Mouse (Mus musculus) neural tube, embryonic 14.5 days (tissue): ENCODE results near the gene 9130213A22Rik. TPM values are rescaled to one million over a fixed set of nuclear protein-coding genes. Genes with fewer than 3 reads are reported as not detected.

ENCODE experiments used
- ATAC-seq: fragments of 200-750 bp; cut with Nextera tagmentation; 2 replicates; pipeline ENCODE4 v1.8.0; 2017; ENCODE audit warnings: low read depth, mild to moderate bottlenecking, moderate TSS enrichment, moderate library complexity
- H3K27ac ChIP-seq: fragments of 300-500 bp; sonication (generic); 2 replicates; pipeline ENCODE4 v1.5.1; 2014; ENCODE audit warnings: low read depth, mild to moderate bottlenecking, control low read depth, low read length, moderate library complexity, mixed read lengths
- H3K27me3 ChIP-seq: fragments of 300-500 bp; sonication (generic); 2 replicates; pipeline ENCODE4 v1.6.1; 2014; ENCODE audit warnings: low read length; ENCODE audit not compliant: control insufficient read depth, insufficient read depth
- H3K36me3 ChIP-seq: fragments of 300-500 bp; sonication (generic); 2 replicates; pipeline ENCODE4 v1.6.1; 2014; ENCODE audit warnings: low read length, mixed read lengths; ENCODE audit not compliant: control insufficient read depth, insufficient read depth
- H3K4me1 ChIP-seq: fragments of 300-500 bp; sonication (generic); 2 replicates; pipeline ENCODE4 v1.6.1; 2014; ENCODE audit warnings: low read length; ENCODE audit not compliant: control insufficient read depth, insufficient read depth
- H3K4me2 ChIP-seq: fragments of 300-500 bp; sonication (generic); 2 replicates; pipeline ENCODE4 v1.6.1; 2014; ENCODE audit warnings: mild to moderate bottlenecking, low read depth, low read length, control low read depth
- H3K4me3 ChIP-seq: fragments of 300-500 bp; sonication (generic); 2 replicates; pipeline ENCODE4 v1.5.1; 2014; ENCODE audit warnings: low read depth, low read length, control low read depth, mixed read lengths
- H3K9ac ChIP-seq: fragments of 300-500 bp; sonication (generic); replicated peaks from 2 replicates; pipeline ENCODE4 v1.6.1; 2014; ENCODE audit warnings: low read depth, mild to moderate bottlenecking, control low read depth, low read length, mixed read lengths
- H3K9me3 ChIP-seq: fragments of 300-500 bp; sonication (generic); 2 replicates; pipeline ENCODE4 v1.6.1; 2016; ENCODE audit warnings: low read length; ENCODE audit not compliant: control insufficient read depth
- WGBS: fragments of 180-500 bp; shearing (Covaris S2); extraction: QIAGEN DNeasy Blood & Tissue Kit; methylation state at CpG from one replicate; pipeline ENCODE4 v1.1.7; 2014; 5-methylcytosine and 5-hydroxymethylcytosine counted together
- polyA plus RNA-seq: library from polyadenylated mRNA; unstranded; fragments of >200 nt; fragmentation: Nextera tagmentation; extraction: Ambion mirVana; gene quantifications from 2 replicates; pipeline ENCODE4 v1.2.1, GENCODE M21; 2014

The 9130213A22Rik gene
- 0.33 and 0.48 TPM in 2 replicates for polyA plus RNA-seq

DNA sequence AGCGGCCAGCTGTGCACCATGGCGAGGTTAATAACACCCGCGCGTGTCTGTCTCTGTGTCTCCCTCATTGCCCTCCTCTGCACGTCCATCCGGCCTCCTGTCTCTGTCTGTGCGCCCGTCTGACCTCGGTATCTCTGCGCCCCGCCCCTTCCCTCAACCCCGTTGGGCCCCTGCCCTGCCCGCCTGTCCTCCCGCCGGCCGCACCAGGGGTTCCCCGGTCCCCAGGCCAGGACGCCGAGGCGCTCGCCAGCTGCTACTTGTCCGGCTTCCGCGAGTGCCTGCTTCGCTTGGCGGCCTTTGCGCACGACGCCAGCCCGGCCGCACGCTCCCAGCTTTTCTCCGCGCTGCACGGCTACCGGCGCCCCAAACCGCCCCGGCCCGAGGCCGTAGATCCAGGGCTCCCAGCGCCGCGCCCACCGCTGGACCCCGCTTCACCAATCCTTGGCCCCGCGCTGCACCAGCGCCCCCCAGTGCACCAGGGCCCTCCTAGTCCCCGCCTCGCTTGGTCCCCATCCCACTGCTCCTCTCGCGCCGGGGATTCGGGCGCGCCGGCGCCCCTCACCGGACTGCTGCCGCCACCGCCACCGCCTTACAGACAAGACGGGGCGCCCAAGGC, at the start of gene 9130213A22Rik:
Gene 9130213A22Rik (minus strand): TSS at position 254 of the 616 bp plus-strand sequence.
- ATAC-seq, result peak; percentile 57
- H3K4me1 ChIP-seq, result peaks cover 16% of the 10 kb centered on the region
- peaks cover 9% of the 10 kb centered on the region; the same call in 1 of the 2 replicates for H3K27me3 ChIP-seq
- peak within 1 kb of the TSS; percentile 69 for H3K9ac ChIP-seq
- WGBS, result under 1% methylated on average over 59 of the region's 66 CpGs
- H3K4me2 ChIP-seq, result peak within 1 kb of the TSS; percentile 94
- H3K27ac ChIP-seq, result peak within 1 kb of the TSS; percentile 18; the same call in 1 of the 2 replicates
- H3K36me3 ChIP-seq, result no peaks in the 10 kb centered on the region
- peak within 1 kb of the TSS; percentile 66 for H3K4me3 ChIP-seq
- no peaks in the 10 kb centered on the region for H3K9me3 ChIP-seq

DNA sequence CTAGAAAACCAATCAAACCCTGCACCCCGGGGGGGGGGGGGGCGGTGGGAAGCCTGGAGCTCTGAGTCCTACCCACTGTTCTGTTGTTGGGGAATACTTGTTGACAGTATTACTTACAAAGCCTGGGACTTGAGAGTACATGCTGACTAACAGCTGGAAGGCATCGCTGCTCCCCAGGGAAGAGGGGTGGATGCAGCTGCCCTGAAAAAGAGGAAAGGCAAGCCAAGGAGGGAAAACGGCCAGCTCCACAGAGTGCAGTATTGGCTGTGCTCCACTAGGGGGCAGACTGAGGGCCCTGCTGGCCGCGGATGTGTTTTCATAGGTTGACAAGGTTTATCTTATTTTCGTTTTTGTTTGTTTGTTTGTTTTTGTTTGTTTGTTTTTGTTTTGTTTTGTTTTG, 49.2 kb upstream of the 9130213A22Rik start:
- Histone ChIP-seq H3K36me3 (no peaks in the 10 kb centered on the region), H3K4me1 (no peaks in the 10 kb centered on the region), H3K4me2 (no peak overlapping the region), H3K9ac (no peak overlapping the region), H3K27me3 (no peaks in the 10 kb centered on the region), H3K9me3 (no peaks in the 10 kb centered on the region), H3K4me3 (no peak overlapping the region), H3K27ac (no peak overlapping the region)
- WGBS, result 25% methylated on average over 7 of the region's 7 CpGs
- no peak for ATAC-seq

DNA sequence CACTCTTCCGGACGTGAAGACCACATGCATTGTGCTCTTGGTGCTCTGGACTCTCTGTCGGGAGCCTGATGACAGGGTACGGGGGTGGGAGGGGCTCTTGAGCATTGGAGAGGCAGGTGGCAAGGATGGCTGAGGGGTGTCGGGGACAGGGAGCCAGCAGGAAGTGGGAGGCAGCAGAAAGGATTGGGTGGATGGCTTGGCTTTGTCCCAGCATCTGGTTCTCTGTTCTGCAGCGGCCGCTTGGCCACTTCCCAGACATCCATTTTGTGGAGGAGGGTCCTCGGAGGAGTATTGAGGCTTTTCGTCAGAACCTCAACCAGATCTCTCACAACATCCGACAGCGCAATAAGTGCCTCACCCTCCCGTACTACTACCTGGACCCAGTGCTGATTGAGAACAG, 46.9 kb upstream of the 9130213A22Rik start:
- Histone ChIP-seq H3K27me3 (no peaks in the 10 kb centered on the region), H3K9me3 (no peaks in the 10 kb centered on the region), H3K9ac (no peak overlapping the region), H3K4me2 (no peak overlapping the region), H3K4me1 (no peaks in the 10 kb centered on the region), H3K4me3 (no peak overlapping the region), H3K36me3 (no peaks in the 10 kb centered on the region), H3K27ac (no peak overlapping the region)
- ATAC-seq, result no peak
- 89% methylated on average over 12 of the region's 12 CpGs for WGBS

DNA sequence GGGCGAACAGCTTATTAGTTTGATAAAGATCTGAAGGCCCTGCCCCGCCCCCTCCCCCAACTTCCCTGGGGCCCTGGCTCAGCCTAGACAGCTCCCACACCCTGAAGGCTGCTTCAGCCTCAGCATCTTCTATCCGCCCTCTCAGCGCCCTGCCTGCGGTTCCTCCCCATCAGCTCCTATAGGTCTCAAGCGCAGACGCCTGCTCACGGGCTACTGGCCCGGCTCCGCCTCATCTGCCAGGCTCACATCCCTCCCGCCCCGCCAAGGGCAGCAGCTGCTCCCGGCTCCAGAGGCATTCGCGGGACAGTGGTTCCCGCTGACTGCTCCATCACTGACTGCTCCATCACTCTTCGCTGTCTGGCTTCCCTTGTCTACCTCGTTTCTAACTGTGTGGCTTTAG, 34.4 kb upstream of the 9130213A22Rik start, which contains the start of gene Alox12b:
Gene Alox12b (plus strand): TSS at position 190 of the 400 bp plus-strand sequence.
- H3K9ac ChIP-seq, result peak within 1 kb of the TSS; percentile 28; the same call in 1 of the 2 replicates
- peak within 1 kb of the TSS; percentile 43 for H3K4me2 ChIP-seq
- 2% methylated on average over 18 of the region's 18 CpGs for whole genome bisulfite sequencing
- H3K4me3 ChIP-seq, result peak within 1 kb of the TSS; percentile 15; the same call in 1 of the 2 replicates
- H3K27ac ChIP-seq, result no peak within 1 kb of the TSS
- H3K4me1 ChIP-seq, result peaks cover 5% of the 10 kb centered on the region; the same call in 1 of the 2 replicates
- H3K36me3 ChIP-seq, result no peaks in the 10 kb centered on the region
- H3K9me3 ChIP-seq, result no peaks in the 10 kb centered on the region
- 0 out of 2 replicates have a peak, but pooled peaks have one; percentile 28 for ATAC-seq
- peaks cover 7% of the 10 kb centered on the region for H3K27me3 ChIP-seq

DNA sequence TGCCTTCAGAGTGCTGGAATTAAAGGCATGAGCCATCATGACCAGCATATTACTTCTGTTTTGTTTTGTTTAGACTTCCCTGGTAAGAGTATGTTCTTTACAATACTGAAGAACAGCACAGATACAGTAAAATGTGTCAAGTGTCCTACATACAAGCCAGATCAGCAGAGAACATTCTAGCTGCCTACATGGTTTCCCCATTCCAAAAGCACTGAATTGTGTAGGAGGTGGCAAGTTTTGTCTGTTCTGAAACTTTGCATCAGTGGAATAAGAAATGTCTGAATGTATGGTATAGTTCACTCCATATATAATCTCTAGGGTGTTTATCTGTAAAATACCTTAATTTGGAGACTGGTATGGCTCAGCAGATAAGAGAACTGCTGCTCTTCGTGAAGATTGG, 33.0 kb upstream of the 9130213A22Rik start:
- H3K4me2 ChIP-seq, result no peak overlapping the region
- no peak overlapping the region for H3K4me3 ChIP-seq
- WGBS, result 68% methylated on average over 1 of the region's 1 CpGs
- no peak overlapping the region for H3K27ac ChIP-seq
- ATAC-seq, result no peak
- peaks cover 7% of the 10 kb centered on the region for H3K27me3 ChIP-seq
- no peak overlapping the region for H3K9ac ChIP-seq
- H3K36me3 ChIP-seq, result no peaks in the 10 kb centered on the region
- H3K9me3 ChIP-seq, result no peaks in the 10 kb centered on the region
- H3K4me1 ChIP-seq, result peaks cover 5% of the 10 kb centered on the region; the same call in 1 of the 2 replicates

DNA sequence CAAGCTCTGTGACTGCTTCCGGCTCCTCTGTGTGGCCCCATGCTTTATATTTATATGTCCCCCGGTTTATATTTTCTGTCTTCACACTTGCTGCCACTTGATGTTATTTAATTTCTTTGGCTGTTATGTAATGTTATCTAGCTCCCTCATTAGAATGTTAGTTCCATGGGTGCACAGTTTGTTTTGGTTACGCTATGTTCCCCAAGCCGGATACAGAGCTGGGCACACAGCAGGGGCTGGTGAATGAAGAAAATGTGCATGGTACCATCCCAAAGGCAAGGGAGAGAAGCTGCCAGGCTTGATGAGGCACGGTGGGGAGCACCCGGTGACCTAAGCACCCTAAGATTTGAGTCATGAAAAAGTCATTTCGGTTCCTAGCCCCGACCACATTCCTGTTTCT, 31.4 kb upstream of the 9130213A22Rik start:
- H3K9me3 ChIP-seq, result no peaks in the 10 kb centered on the region
- ATAC-seq, result no peak
- no peak overlapping the region for H3K9ac ChIP-seq
- H3K36me3 ChIP-seq, result no peaks in the 10 kb centered on the region
- 87% methylated on average over 8 of the region's 8 CpGs for WGBS
- no peak overlapping the region for H3K27ac ChIP-seq
- peaks cover 7% of the 10 kb centered on the region for H3K27me3 ChIP-seq
- no peak overlapping the region for H3K4me2 ChIP-seq
- no peak overlapping the region for H3K4me3 ChIP-seq
- H3K4me1 ChIP-seq, result peaks cover 5% of the 10 kb centered on the region; the same call in 1 of the 2 replicates

DNA sequence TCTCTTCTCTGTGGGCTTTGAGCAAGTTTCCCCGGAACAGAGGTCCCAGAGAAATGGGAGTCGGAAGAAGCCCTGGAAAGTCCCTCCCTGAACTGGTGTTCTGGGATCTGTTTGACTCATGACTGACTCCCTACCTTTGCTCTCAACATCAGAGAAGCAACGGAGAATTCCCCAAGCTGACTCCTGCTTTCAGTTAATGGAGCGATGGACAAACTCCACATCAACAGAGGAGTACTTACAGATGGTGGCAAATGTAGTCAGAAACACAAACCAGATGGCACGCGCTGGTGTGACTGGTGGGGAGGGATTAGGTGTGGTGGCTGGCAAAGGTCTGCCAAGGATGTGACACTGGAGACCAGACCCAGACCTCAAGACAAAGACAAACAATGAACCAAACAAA, 28.6 kb upstream of the 9130213A22Rik start:
- no peak overlapping the region for H3K4me2 ChIP-seq
- H3K9ac ChIP-seq, result no peak overlapping the region
- H3K4me1 ChIP-seq, result no peaks in the 10 kb centered on the region
- no peaks in the 10 kb centered on the region for H3K27me3 ChIP-seq
- H3K27ac ChIP-seq, result no peak overlapping the region
- WGBS, result 70% methylated on average over 6 of the region's 6 CpGs
- H3K36me3 ChIP-seq, result no peaks in the 10 kb centered on the region
- ATAC-seq, result no peak
- no peak overlapping the region for H3K4me3 ChIP-seq
- no peaks in the 10 kb centered on the region for H3K9me3 ChIP-seq

DNA sequence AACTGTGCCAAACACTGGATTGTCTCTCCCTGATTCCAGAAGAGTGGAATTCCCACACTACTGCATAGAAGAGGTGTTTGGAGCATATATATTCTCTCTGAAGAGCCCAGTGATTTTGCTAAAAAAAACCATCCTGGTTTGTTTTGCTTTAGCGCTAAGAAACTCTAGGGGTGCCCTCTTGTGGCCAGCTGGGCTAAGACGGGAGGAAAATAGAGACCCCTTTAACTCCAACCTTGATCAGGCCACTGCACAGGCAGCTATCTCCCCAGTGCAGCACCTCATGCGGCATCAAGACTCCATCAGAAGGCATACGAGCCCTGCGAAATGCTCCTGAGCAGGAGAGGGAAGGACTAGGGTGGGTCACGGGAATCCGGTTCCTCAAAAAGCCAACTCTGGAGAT, 28.1 kb upstream of the 9130213A22Rik start:
- Histone ChIP-seq H3K27ac (no peak overlapping the region), H3K9me3 (no peaks in the 10 kb centered on the region), H3K4me1 (no peaks in the 10 kb centered on the region), H3K4me3 (no peak overlapping the region), H3K27me3 (no peaks in the 10 kb centered on the region), H3K9ac (0 out of 2 replicates have a peak overlapping the region, but pooled peaks have one; percentile 12), H3K36me3 (no peaks in the 10 kb centered on the region), H3K4me2 (0 out of 2 replicates have a peak overlapping the region, but pooled peaks have one; percentile 4)
- WGBS, result 6% methylated on average over 7 of the region's 7 CpGs
- 0 out of 2 replicates have a peak, but pooled peaks have one; percentile 28 for ATAC-seq

DNA sequence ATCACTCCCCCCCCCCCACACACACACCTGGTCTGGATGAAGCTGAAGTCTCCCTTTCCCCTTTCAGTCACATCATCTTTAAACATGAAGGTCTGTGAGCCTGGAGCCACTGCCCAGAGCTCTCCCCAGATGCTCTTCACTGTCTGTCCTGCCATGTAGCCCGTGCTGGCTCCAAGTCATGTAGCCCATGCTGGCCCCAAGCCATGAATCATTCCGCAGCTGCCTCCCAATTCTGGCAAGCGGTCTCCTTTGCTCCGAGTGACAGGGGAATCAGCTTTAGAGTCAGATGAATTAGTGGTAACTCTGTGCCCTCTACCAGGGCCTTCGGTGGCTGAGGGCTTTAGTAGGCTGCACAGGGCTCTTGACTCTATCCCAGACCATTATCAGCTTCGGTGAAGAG, 27.3 kb upstream of the 9130213A22Rik start:
- H3K9me3 ChIP-seq, result no peaks in the 10 kb centered on the region
- no peak overlapping the region for H3K27ac ChIP-seq
- ATAC-seq, result no peak
- H3K4me3 ChIP-seq, result no peak overlapping the region
- H3K4me2 ChIP-seq, result no peak overlapping the region
- WGBS, result 73% methylated on average over 6 of the region's 6 CpGs
- H3K9ac ChIP-seq, result no peak overlapping the region
- no peaks in the 10 kb centered on the region for H3K36me3 ChIP-seq
- H3K27me3 ChIP-seq, result no peaks in the 10 kb centered on the region
- H3K4me1 ChIP-seq, result no peaks in the 10 kb centered on the region
